Mouse (Mus musculus) E14TG2a.4 (cell line): Measurements from ENCODE around the gene Rwdd3.

Experiments
- H3K27me3 ChIP-seq: 2 replicates; pipeline ENCODE4 v1.6.1; 2014; ENCODE audit warnings: low read length, control low read depth; ENCODE audit not compliant: insufficient read depth
- H3K36me3 ChIP-seq: 2 replicates; pipeline ENCODE4 v1.6.1; 2014; ENCODE audit warnings: low read length, control low read depth; ENCODE audit not compliant: insufficient read depth
- H3K4me1 ChIP-seq: replicated peaks from 2 replicates; pipeline ENCODE4 v1.6.1; 2014; ENCODE audit warnings: low read depth, low read length, control low read depth
- H3K4me3 ChIP-seq: replicated peaks from 2 replicates; pipeline ENCODE4 v1.5.1; 2014; ENCODE audit warnings: mild to moderate bottlenecking, low read length
- H3K9me3 ChIP-seq: 2 replicates; pipeline ENCODE4 v1.6.1; 2014; ENCODE audit warnings: low read length, control low read depth
- CTCF ChIP-seq: conservative IDR thresholded peaks from 2 replicates; pipeline ENCODE4 v1.5.1; 2014; ENCODE audit warnings: low read length
- NANOG ChIP-seq: IDR thresholded peaks from 2 replicates; pipeline ENCODE4 v1.6.1; 2014; ENCODE audit warnings: borderline replicate concordance, low read length, mixed read lengths
- POU5F1 ChIP-seq: IDR thresholded peaks from 2 replicates; pipeline ENCODE4 v1.6.1; 2014; ENCODE audit warnings: low read length, borderline replicate concordance

The Rwdd3 gene

GRCm38 (mm10) chr3:121157546-121158330 lies 13.8 kb downstream of the Rwdd3 start:
- Histone ChIP-seq H3K4me1 (peaks cover 10% of the 10 kb centered on the region), H3K36me3 (no peaks in the 10 kb centered on the region), H3K27me3 (no peaks in the 10 kb centered on the region), H3K9me3 (no peaks in the 10 kb centered on the region), H3K4me3 (no peak overlapping the region)
- TF ChIP-seq NANOG = no peak
- TF ChIP-seq POU5F1 = no peak
- no peak for TF ChIP-seq CTCF

- TF ChIP-seq POU5F1 = no peak
- no peak for TF ChIP-seq CTCF
- no peak for TF ChIP-seq NANOG
- Histone ChIP-seq H3K4me1 (peaks cover 10% of the 10 kb centered on the region), H3K9me3 (no peaks in the 10 kb centered on the region), H3K36me3 (no peaks in the 10 kb centered on the region), H3K27me3 (no peaks in the 10 kb centered on the region), H3K4me3 (no peak overlapping the region)
These were observed 14.9 kb downstream of the Rwdd3 start for GRCm38 (mm10) chr3:121156451-121157186.

- Histone ChIP-seq H3K4me1 (peaks cover 10% of the 10 kb centered on the region), H3K27me3 (no peaks in the 10 kb centered on the region), H3K4me3 (no peak overlapping the region), H3K36me3 (no peaks in the 10 kb centered on the region), H3K9me3 (no peaks in the 10 kb centered on the region)
- peak; percentile 63; the same call in 1 of the 2 replicates for TF ChIP-seq POU5F1
- TF ChIP-seq NANOG = no peak; the same call in 1 of the 2 replicates
- no peak for TF ChIP-seq CTCF
These were observed 15.5 kb downstream of the Rwdd3 start for GRCm38 (mm10) chr3:121156043-121156442.

GRCm38 (mm10) chr3:121133937-121134336 lies 37.6 kb downstream of the Rwdd3 start:
- 0 out of 2 replicates have a peak, but pooled peaks cover 3% of the 10 kb centered on the region for H3K27me3 ChIP-seq
- H3K36me3 ChIP-seq = no peaks in the 10 kb centered on the region
- H3K4me3 ChIP-seq = no peak overlapping the region
- no peaks in the 10 kb centered on the region for H3K9me3 ChIP-seq
- no peaks in the 10 kb centered on the region for H3K4me1 ChIP-seq
- TF ChIP-seq CTCF (no peak), POU5F1 (no peak), NANOG (no peak)

- no peak for TF ChIP-seq POU5F1
- TF ChIP-seq CTCF = no peak
- no peak for TF ChIP-seq NANOG
- Histone ChIP-seq H3K9me3 (no peaks in the 10 kb centered on the region), H3K4me3 (no peak overlapping the region), H3K4me1 (no peaks in the 10 kb centered on the region), H3K27me3 (0 out of 2 replicates have a peak, but pooled peaks cover 3% of the 10 kb centered on the region), H3K36me3 (no peaks in the 10 kb centered on the region)
These were observed 38.5 kb downstream of the Rwdd3 start for GRCm38 (mm10) chr3:121133039-121133438.

GRCm38 (mm10) chr3:121127171-121127570 lies 44.3 kb downstream of the Rwdd3 start:
- no peak for TF ChIP-seq NANOG
- TF ChIP-seq CTCF = no peak
- no peak for TF ChIP-seq POU5F1
- Histone ChIP-seq H3K4me1 (no peaks in the 10 kb centered on the region), H3K9me3 (no peaks in the 10 kb centered on the region), H3K27me3 (no peaks in the 10 kb centered on the region; the same call in 1 of the 2 replicates), H3K36me3 (no peaks in the 10 kb centered on the region), H3K4me3 (no peak overlapping the region)

- H3K4me3 ChIP-seq = no peak overlapping the region
- H3K9me3 ChIP-seq = no peaks in the 10 kb centered on the region
- H3K36me3 ChIP-seq = no peaks in the 10 kb centered on the region
- no peaks in the 10 kb centered on the region; the same call in 1 of the 2 replicates for H3K27me3 ChIP-seq
- no peaks in the 10 kb centered on the region for H3K4me1 ChIP-seq
- TF ChIP-seq CTCF = no peak
- no peak for TF ChIP-seq POU5F1
- TF ChIP-seq NANOG = no peak
These were observed 45.0 kb downstream of the Rwdd3 start for GRCm38 (mm10) chr3:121126476-121126875.

- Histone ChIP-seq H3K36me3 (no peaks in the 10 kb centered on the region), H3K27me3 (no peaks in the 10 kb centered on the region; the same call in 1 of the 2 replicates), H3K4me3 (no peak overlapping the region), H3K9me3 (0 out of 2 replicates have a peak, but pooled peaks cover 5% of the 10 kb centered on the region), H3K4me1 (no peaks in the 10 kb centered on the region)
- TF ChIP-seq POU5F1 (no peak), CTCF (no peak), NANOG (no peak)
These were observed 50.4 kb downstream of the Rwdd3 start for GRCm38 (mm10) chr3:121121072-121121471.
